Mouse (Mus musculus) hindbrain, embryonic 16.5 days (tissue): ENCODE data around the gene Gli1. TPM values are rescaled to one million over a fixed set of nuclear protein-coding genes. Genes with fewer than 3 reads are reported as not detected.

Experiments used
- ATAC-seq: fragments of 200-750 bp; cut with Nextera tagmentation; 2 replicates; pipeline ENCODE4 v1.8.0; 2017; ENCODE audit warnings: moderate TSS enrichment, moderate library complexity
- H3K27ac ChIP-seq: fragments of 300-500 bp; sonication (generic); 2 replicates; pipeline ENCODE4 v1.5.1; 2014; ENCODE audit warnings: low read depth, mild to moderate bottlenecking, control low read depth, low read length, moderate library complexity
- H3K27me3 ChIP-seq: fragments of 300-500 bp; sonication (generic); replicated peaks from 2 replicates; pipeline ENCODE4 v1.6.1; 2014; ENCODE audit warnings: low read length; ENCODE audit not compliant: control insufficient read depth, insufficient read depth
- H3K36me3 ChIP-seq: fragments of 300-500 bp; sonication (generic); 2 replicates; pipeline ENCODE4 v1.6.1; 2014; ENCODE audit warnings: mild to moderate bottlenecking, low read length, moderate library complexity, mixed read lengths; ENCODE audit not compliant: control insufficient read depth, insufficient read depth
- H3K4me1 ChIP-seq: fragments of 300-500 bp; sonication (generic); 2 replicates; pipeline ENCODE4 v1.6.1; 2014; ENCODE audit warnings: low read depth, low read length; ENCODE audit not compliant: control insufficient read depth, insufficient read depth
- H3K4me2 ChIP-seq: fragments of 300-500 bp; sonication (generic); 2 replicates; pipeline ENCODE4 v1.6.1; 2014; ENCODE audit warnings: mild to moderate bottlenecking, low read length, control low read depth, moderate library complexity
- H3K4me3 ChIP-seq: fragments of 300-500 bp; sonication (generic); 2 replicates; pipeline ENCODE4 v1.5.1; 2014; ENCODE audit warnings: mild to moderate bottlenecking, low read length, control low read depth, moderate library complexity
- H3K9ac ChIP-seq: fragments of 300-500 bp; sonication (generic); 2 replicates; pipeline ENCODE4 v1.6.1; 2014; ENCODE audit warnings: low read depth, mild to moderate bottlenecking, control low read depth, low read length, moderate library complexity
- H3K9me3 ChIP-seq: fragments of 300-500 bp; sonication (generic); 2 replicates; pipeline ENCODE4 v1.6.1; 2014; ENCODE audit warnings: mild to moderate bottlenecking, low read length, moderate library complexity; ENCODE audit not compliant: control insufficient read depth
- WGBS: fragments of 180-500 bp; shearing (Covaris S2); extraction: QIAGEN DNeasy Blood & Tissue Kit; methylation state at CpG from one replicate; pipeline ENCODE4 v1.1.7; 2014; 5-methylcytosine and 5-hydroxymethylcytosine counted together
- polyA plus RNA-seq: library from polyadenylated mRNA; unstranded; fragments of >200 nt; fragmentation: Nextera tagmentation; extraction: Ambion mirVana; gene quantifications from 2 replicates; pipeline ENCODE4 v1.2.1, GENCODE M21; 2015

Gene Gli1
- polyA plus RNA-seq, 1 experiment from 2014 or later = 1.8 TPM

DNA sequence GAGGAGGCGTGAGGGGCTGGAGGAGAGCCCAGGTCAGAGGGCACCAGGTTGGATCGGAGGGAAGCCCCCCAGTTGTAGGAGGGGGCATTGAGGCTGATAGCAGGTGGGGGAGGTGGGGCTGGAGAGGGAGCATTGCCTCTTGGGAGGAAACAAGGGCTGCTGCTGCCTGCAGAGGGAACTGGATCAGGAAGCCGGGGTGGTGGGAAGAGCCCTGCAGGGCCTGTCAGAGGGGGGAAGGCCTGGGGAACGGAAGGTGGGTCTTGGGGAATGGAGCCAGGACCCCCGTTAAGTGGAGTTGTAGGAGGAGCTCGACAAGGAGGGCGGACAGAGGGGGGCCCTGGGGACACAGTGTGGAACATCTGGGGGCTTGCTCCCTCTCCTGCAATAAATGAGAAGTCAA is 55.6 kb downstream of the Gli1 start:
- H3K9me3 ChIP-seq = no peaks in the 10 kb centered on the region
- peaks cover 31% of the 10 kb centered on the region for H3K4me1 ChIP-seq
- no peak overlapping the region for H3K4me3 ChIP-seq
- H3K27ac ChIP-seq = no peak overlapping the region
- no peak overlapping the region; the same call in 1 of the 2 replicates for H3K4me2 ChIP-seq
- no peak for ATAC-seq
- peak overlapping the region; percentile 1; the same call in 1 of the 2 replicates for H3K9ac ChIP-seq
- H3K27me3 ChIP-seq = no peaks in the 10 kb centered on the region
- peaks cover 40% of the 10 kb centered on the region for H3K36me3 ChIP-seq
- 60% methylated on average over 7 of the region's 7 CpGs for WGBS

DNA sequence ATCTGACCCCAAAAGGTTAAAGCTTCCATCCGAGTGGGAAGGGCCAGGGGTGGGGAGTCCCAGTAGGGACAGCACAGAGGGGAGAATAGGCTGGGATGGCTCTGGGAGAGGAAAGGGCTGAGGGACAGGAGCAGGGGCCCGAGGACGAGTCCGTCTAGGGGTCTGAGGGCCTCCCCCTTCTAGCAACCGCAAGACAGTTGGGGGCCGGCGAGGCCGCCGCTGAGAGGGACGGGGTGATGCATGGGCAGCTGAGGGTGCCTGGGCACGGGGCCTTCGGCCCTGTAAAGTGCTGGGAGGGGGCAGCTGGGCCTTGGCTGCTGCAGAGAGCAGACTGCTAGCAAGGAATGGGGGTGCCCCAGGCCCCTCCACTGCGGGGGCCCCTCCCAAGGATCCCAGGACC is 56.1 kb downstream of the Gli1 start:
- Histone ChIP-seq H3K27me3 (no peaks in the 10 kb centered on the region), H3K27ac (no peak overlapping the region), H3K36me3 (peaks cover 44% of the 10 kb centered on the region), H3K9me3 (no peaks in the 10 kb centered on the region), H3K9ac (peak overlapping the region; percentile 27; the same call in 1 of the 2 replicates), H3K4me2 (no peak overlapping the region), H3K4me1 (peaks cover 31% of the 10 kb centered on the region), H3K4me3 (no peak overlapping the region)
- 63% methylated on average over 7 of the region's 13 CpGs for WGBS
- no peak for ATAC-seq

- Histone ChIP-seq H3K4me1 (peaks cover 29% of the 10 kb centered on the region), H3K9ac (no peak overlapping the region), H3K4me2 (no peak overlapping the region), H3K36me3 (peaks cover 45% of the 10 kb centered on the region), H3K9me3 (no peaks in the 10 kb centered on the region), H3K27me3 (no peaks in the 10 kb centered on the region), H3K4me3 (no peak overlapping the region), H3K27ac (no peak overlapping the region)
- ATAC-seq = no peak
- WGBS = 78% methylated on average over 11 of the region's 11 CpGs
Measured at GRCm38 (mm10) chr10:127284724-127285500, 56.9 kb downstream of the Gli1 start.

DNA sequence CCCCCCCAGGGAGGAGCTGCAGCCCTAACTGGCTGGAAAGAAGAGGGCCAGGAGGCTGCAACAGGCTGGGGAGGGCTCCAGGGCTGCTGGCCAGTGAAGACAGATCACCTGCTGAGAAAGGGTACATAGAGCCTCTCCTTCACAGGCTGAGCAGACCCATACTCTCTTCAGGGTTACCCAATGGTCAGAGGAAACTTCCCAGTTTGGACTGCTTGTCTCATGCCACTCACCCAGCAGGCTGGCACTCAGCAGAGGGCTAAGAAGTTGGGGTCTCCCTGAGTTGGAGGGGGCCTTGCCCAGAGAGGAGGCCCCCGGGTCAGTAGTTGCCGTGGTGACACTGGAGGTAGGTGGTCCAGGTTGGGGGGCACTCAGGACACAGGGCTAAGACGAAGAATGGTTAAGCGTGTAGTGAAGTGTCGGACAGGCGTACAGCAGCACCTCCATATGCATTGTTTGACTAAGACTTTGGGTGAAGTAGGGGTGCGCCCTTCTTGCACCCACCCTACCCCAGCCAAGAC is 57.6 kb downstream of the Gli1 start:
- no peak overlapping the region for H3K4me2 ChIP-seq
- peaks cover 25% of the 10 kb centered on the region for H3K4me1 ChIP-seq
- H3K9ac ChIP-seq = no peak overlapping the region
- 89% methylated on average over 7 of the region's 7 CpGs for WGBS
- H3K27me3 ChIP-seq = no peaks in the 10 kb centered on the region
- H3K9me3 ChIP-seq = no peaks in the 10 kb centered on the region
- H3K27ac ChIP-seq = no peak overlapping the region
- ATAC-seq = no peak
- H3K4me3 ChIP-seq = no peak overlapping the region
- H3K36me3 ChIP-seq = peaks cover 45% of the 10 kb centered on the region

- Histone ChIP-seq H3K4me2 (no peak overlapping the region), H3K27me3 (no peaks in the 10 kb centered on the region), H3K4me3 (no peak overlapping the region), H3K36me3 (peaks cover 56% of the 10 kb centered on the region), H3K27ac (no peak overlapping the region), H3K9ac (no peak overlapping the region), H3K4me1 (peaks cover 22% of the 10 kb centered on the region), H3K9me3 (no peaks in the 10 kb centered on the region)
- 83% methylated on average over 13 of the region's 13 CpGs for WGBS
- ATAC-seq = no peak
Measured at GRCm38 (mm10) chr10:127282620-127283215, 59.1 kb downstream of the Gli1 start.

GRCm38 (mm10) chr10:127281316-127281715 is 60.5 kb downstream of the Gli1 start:
- Histone ChIP-seq H3K9ac (no peak overlapping the region), H3K4me2 (no peak overlapping the region), H3K27me3 (no peaks in the 10 kb centered on the region), H3K27ac (0 out of 2 replicates have a peak overlapping the region, but pooled peaks have one; percentile 2), H3K9me3 (no peaks in the 10 kb centered on the region), H3K4me3 (no peak overlapping the region), H3K4me1 (peaks cover 8% of the 10 kb centered on the region), H3K36me3 (peaks cover 64% of the 10 kb centered on the region)
- 81% methylated on average over 8 of the region's 8 CpGs for WGBS
- no peak for ATAC-seq

Other genes with a start within 250 kb of the Gli1 start
- 135 and 138 TPM in 2 replicates for gene Os9, start 220.8 kb downstream of the Gli1 start, polyA plus RNA-seq
- 59.0 and 74.1 TPM in 2 replicates for gene B4galnt1, start 176.7 kb downstream of the Gli1 start, polyA plus RNA-seq
- 1.4 and 1.5 TPM in 2 replicates for gene Slc26a10, start 161.3 kb downstream of the Gli1 start, polyA plus RNA-seq
- gene Arhgef25, start 151.9 kb downstream of the Gli1 start, polyA plus RNA-seq = 29.0 and 29.1 TPM in 2 replicates
- gene Dtx3, start 146.2 kb downstream of the Gli1 start, polyA plus RNA-seq = 213 and 233 TPM in 2 replicates
- gene Pip4k2c, start 130.4 kb downstream of the Gli1 start, polyA plus RNA-seq = 20.5 and 20.7 TPM in 2 replicates
- 115 and 130 TPM in 2 replicates for gene Kif5a, start 78.6 kb downstream of the Gli1 start, polyA plus RNA-seq
- 355 and 358 TPM in 2 replicates for gene Dctn2, start 75.6 kb downstream of the Gli1 start, polyA plus RNA-seq
- gene Mbd6, start 53.0 kb downstream of the Gli1 start, polyA plus RNA-seq = 11.2 and 11.5 TPM in 2 replicates
- gene Mars, start 30.2 kb downstream of the Gli1 start, polyA plus RNA-seq = 108 and 113 TPM in 2 replicates
- 0.79 and 0.81 TPM in 2 replicates for gene Arhgap9, start 20.0 kb downstream of the Gli1 start, polyA plus RNA-seq
- gene Inhbe, start 12.4 kb upstream of the Gli1 start, polyA plus RNA-seq = 0.03 and 0.09 TPM in 2 replicates
- gene Inhbc, start 28.5 kb upstream of the Gli1 start, polyA plus RNA-seq = not detected in 2 replicates
- 34.0 and 37.4 TPM in 2 replicates for gene R3hdm2, start 38.4 kb upstream of the Gli1 start, polyA plus RNA-seq
- 2.0 and 3.3 TPM in 2 replicates for gene Stac3, start 159.7 kb upstream of the Gli1 start, polyA plus RNA-seq
- 23.2 and 29.5 TPM in 2 replicates for gene Ndufa4l2, start 173.0 kb upstream of the Gli1 start, polyA plus RNA-seq
- gene Shmt2, start 180.5 kb upstream of the Gli1 start, polyA plus RNA-seq = 52.8 and 59.3 TPM in 2 replicates
- gene Nxph4, start 192.6 kb upstream of the Gli1 start, polyA plus RNA-seq = 129 and 136 TPM in 2 replicates